16 mouse cellular contexts compared by ENCODE assay signal in genomic region chr13:99272046-99272445, GRCm38 (mm10).
"Had no signal": no experiment of that assay in that cellular context is flagged by ENCODE, and none has a peak within 500 bp of the region (broad histone marks: within the 10 kb centered on the region; RNA-seq: fewer than 3 reads in every experiment).

No protein-coding gene starts in this region.

- H3K4me3 ChIP-seq: neural tube, embryonic 13.5 days; neural tube, embryonic 15.5 days; stomach, embryonic 15.5 days had no signal

- H3K36me3 ChIP-seq: neural tube, embryonic 13.5 days; neural tube, embryonic 15.5 days; stomach, embryonic 15.5 days had no signal

- DNase-seq: retina, postnatal 1 day; right cerebral cortex, adult 18-20 months; right cerebral cortex, postnatal 14 days; right cerebral cortex, postnatal 25 days; right cerebral cortex, postnatal 4 days; spleen, adult 18-20 months; thymus, adult 18-20 months; thymus, adult 2 months; thymus, postnatal 14 days; thymus, postnatal 25 days; thymus, postnatal 36 days; thymus, postnatal 4 days had no signal

- H3K4me1 ChIP-seq: neural tube, embryonic 13.5 days; neural tube, embryonic 15.5 days; stomach, embryonic 15.5 days had no signal

- H3K9me3 ChIP-seq: neural tube, embryonic 13.5 days; neural tube, embryonic 15.5 days; stomach, embryonic 15.5 days had no signal

- H3K27me3 ChIP-seq: neural tube, embryonic 13.5 days; neural tube, embryonic 15.5 days; stomach, embryonic 15.5 days had no signal

- H3K27ac ChIP-seq: neural tube, embryonic 13.5 days; neural tube, embryonic 15.5 days; stomach, embryonic 15.5 days; stomach, postnatal 0 days had no signal
